Mouse (Mus musculus) gastrocnemius, postnatal 4 days (tissue): ENCODE measurements around the gene Mrpl41. TPM values are rescaled to one million over a fixed set of nuclear protein-coding genes. Genes with fewer than 3 reads are reported as not detected.
A peak's percentile ranks its signal among the peaks of the same experiment; 100 is the strongest.

Experiments used
- DNase-seq, 2 experiments: peaks; one replicate each; pipeline ENCODE4 v3.0.0; 2021 to 2022; ENCODE audit warnings: low spot score in 2 of 2, mixed read lengths in 2 of 2
- microRNA-seq: library from miRNA; unstranded; fragments of <30 nt; microRNA quantifications from one replicate; pipeline ENCODE4 v1.2.0, GENCODE M21; 2021
- total RNA-seq, 2 experiments: library from RNA; stranded (reverse); gene quantifications; 2 replicates each; pipeline ENCODE4 v1.2.3; 2021

Gene Mrpl41
- total RNA-seq, 2 experiments from 2014 or later, result 56.1 to 59.4 TPM

DNA sequence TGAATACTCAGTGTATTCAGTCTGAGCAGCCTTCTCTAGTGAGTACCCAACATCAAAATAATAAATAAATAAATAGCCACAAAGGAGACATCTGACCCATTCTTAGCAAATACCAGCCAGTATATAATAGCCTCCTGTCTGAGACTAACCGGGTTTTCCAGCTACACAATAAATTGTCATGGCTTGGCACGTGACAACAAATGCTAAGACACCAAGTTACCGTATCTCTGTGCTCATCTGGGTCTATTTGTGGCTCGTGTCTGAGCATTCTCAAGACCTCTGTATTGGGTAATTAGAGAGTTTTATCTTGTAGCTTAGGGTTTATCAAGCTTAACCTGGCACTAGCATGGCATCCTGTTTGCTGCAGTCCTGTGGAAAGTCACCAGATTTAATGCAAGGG lies 32.8 kb downstream of the Mrpl41 start:
- no peak for DNase-seq

DNA sequence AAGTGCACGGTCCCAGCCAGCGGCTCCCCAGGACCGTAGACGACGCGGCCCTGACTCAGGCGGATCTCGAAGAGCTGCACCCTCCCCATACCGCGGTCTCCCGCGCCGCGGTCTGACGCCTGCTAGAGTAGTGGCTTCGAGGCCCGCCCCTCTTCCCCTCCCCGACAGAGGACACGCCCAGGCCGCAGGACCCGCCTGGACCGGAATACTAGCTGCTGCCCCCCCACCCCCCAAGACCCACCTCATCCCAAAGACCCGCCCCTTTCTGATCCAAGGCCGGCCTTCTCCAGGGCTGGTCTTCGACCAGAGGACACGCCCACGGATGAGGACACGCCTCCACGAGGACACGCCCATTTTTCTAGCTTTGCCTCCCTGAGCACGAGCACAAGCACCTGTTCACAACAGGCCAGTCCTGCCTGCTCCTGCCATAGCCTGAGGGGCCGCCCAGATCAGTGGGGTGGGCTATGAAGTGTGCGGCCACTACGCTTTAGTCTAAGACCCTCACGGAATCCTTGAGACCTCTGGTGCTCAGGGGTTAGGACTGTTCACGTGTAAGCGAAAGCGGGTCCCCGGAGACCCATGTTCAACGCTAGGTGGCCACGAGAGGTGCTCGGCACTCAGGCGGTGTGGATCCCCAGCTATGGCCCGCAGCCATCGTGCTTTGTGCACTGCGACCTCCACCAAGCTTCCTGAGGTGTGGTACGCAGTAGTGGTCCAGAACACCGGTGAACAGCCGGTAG lies 39.7 kb downstream of the Mrpl41 start, which contains the start of gene Arrdc1:
TSS of gene Arrdc1 (minus strand) at position 196 of the 740 bp plus-strand sequence.
- peak; percentile 76 to 86 for DNase-seq

DNA sequence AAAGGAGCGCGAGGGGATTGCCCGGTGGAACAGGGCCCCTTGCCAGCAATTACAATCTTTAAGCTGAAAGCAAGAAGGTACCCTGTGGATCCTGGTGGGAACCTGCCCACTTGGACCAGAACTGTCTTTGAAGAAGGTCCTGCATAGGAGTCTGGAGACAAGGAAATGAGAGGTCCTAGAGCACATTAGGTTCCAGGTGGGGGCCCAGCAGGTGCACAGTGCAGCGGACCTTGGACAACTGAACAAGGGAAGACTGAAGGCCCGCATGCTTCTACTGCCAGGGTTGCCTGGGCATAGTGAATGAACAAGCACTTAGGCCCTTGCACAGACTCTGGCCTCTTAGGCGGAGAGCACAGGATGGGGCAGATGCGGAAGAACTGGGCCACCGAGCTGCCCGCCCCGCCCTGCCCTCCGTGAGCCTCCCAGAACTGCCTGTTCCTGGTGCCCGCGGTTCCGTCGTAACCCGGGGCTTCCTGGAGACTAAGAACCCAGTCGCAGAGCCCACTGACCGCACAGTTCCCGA lies 40.4 kb downstream of the Mrpl41 start:
- peak in 1 of 2 experiments; percentile 15 for DNase-seq

DNA sequence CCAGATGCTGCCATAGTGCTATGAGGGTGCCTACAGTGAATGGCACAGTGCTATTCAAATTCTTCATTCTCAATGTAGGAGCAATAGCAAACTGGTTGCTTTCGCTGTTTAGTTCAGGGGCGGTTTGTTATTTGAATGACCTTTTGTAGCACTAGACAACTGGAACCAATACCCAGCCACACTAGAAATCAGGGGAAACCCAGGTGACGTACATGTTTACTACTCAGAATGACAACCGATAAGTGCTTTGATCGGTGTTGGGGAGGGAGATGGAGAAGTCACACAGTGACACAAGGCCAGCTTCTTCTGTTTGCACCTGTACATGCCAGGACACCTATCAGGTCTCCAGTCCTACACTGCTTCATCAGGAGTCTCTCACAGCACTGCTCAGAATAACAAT lies 45.3 kb downstream of the Mrpl41 start:
- no peak for DNase-seq

DNA sequence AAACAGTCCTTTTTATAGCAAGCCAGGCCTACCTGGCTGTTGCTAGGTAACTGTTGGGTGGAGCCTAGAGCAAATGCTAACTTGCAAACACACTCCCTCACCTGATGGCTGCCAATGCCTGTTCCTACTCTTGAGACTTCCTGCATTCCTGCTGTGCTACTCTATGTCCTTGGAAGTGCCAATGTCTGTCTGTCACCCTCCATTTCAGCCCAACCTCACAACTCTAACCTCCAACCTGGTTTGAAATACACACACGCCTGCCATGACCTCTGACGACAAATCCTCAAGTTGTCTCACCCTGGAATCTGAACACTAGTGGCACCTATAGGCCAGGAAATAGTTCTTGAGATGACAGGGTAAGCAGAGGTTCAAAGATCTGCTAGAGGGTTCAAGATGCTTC lies 45.8 kb downstream of the Mrpl41 start:
- DNase-seq, result no peak

DNA sequence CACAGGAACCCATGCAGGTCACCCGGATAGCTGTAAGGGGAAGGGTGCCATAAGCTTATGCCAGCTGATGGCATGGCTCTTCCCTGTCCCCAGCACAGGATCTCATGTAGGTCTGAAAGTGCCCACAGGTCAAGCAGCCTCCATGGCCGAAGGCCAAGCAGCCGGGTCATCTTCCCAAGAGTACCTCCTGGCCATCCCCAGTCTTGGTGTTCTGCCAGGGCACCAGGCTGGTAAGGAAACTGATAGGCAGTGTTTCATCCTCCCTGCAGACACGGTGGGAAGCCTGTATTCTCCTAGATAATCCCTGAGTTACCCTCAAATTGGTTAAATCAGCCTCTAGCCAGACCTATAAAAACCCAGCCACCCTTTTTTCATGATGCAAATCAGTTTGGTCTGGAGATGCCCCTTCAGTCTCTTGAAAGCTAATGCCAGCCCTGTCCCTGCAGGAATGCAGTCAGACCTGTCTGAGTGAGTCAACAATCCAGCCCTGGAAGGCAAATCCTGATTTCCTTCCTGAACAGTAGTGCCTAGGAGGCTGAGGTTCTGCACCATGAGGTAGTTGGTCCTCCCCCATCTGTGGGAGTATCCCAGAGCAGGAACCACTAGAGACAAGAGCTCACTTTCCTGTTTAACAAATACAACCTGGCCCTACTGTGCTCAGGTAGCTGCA lies 47.0 kb downstream of the Mrpl41 start:
- DNase-seq, result no peak

DNA sequence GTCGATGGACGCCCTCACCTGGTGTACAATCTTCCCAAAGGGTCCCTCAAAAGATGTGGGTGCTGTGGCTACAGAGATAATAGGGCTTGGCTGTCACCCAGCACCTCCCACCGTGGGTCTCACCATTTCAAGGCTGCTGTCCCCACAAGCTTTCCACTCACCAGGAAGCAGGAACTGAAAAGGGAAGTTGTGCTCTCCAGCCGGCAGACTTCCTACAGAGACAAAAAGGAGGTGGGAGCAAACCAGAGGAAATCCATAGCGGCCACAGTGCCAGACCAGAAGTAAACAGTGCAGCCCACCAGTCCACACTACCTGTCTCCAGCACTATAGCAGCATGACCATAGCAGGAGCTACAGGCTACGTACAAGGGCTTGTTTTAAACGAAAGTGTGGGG lies 47.9 kb downstream of the Mrpl41 start:
- no peak for DNase-seq

DNA sequence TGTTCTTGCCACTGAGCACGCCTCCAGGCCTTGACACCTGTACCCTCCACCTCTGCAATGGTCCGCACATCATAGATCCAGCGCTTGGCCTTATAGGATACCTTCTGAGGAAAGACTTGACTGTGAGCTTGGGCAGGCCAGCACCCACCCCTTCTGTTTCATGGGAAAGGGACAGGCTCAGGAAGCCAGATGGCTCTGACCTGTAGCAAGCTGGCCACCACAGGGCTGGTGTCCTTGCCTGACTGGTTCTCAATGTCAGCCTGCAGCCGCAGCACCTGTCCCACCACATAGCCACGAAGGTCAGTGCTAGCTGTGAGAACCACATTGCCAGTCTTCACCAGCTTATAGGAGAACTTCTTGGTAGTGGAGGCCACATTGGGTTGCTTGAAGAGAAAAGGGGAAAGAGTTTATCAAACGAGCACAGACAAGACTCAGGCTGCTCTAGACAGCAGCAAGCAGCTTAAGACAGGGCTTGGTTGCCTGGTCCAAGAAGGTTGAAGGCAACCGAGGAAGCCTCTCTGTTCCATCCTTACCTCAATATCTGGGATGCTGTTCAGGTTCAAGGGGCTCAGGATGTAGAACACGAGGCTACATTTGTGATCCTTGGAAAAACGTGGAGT lies 48.4 kb downstream of the Mrpl41 start:
- DNase-seq, result no peak

DNA sequence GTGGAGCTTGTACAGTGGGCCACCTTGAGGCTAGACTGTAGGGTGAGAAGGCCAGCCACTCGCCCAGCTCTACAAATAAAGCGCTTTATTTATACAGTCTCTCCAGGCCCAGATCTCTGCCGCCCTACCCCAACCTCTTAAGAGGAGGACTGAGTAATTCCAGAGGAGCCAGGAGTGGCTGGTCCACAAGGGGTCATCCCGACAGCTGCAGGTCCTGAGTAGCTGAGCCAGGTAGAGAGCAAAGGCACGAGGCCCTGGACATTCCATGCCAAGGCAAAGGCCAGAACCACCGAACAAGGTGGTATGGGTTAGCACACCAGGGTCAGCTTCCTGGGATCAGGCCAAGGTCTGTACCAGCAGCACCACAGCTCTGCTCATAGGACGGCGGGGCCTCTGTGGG lies 49.6 kb downstream of the Mrpl41 start:
- DNase-seq, result no peak

Small RNAs within 50 kb of the gene (microRNA-seq; reads per million reads assigned to microRNA genes)
- not detected for gene Gm22875

Other genes with a start within 250 kb of the Mrpl41 start
- gene Cacna1b, start 211.9 kb downstream of the Mrpl41 start, total RNA-seq, result under 1 TPM; 0.23 to 0.27 TPM
- gene Ehmt1, start 55.5 kb downstream of the Mrpl41 start, total RNA-seq, result 10 to 100 TPM; 65.2 to 72.5 TPM
- gene Arrdc1, start 39.8 kb downstream of the Mrpl41 start, total RNA-seq, result 10 to 100 TPM; 15.0 to 17.5 TPM
- 10 to 100 TPM; 23.9 to 25.9 TPM for gene Zmynd19, start 25.3 kb downstream of the Mrpl41 start, total RNA-seq
- gene Dph7, start 12.7 kb downstream of the Mrpl41 start, total RNA-seq, result 10 to 100 TPM in 1 of 2 experiments, 1 to 10 TPM in 1; 8.3 to 10.6 TPM
- gene Pnpla7, start 935 bp upstream of the Mrpl41 start, total RNA-seq, result 10 to 100 TPM; 17.3 to 23.2 TPM
- gene Nsmf, start 79.3 kb upstream of the Mrpl41 start, total RNA-seq, result 10 to 100 TPM; 43.1 to 47.7 TPM
- not detected for gene Entpd8, start 105.2 kb upstream of the Mrpl41 start, total RNA-seq
- gene Noxa1, start 120.1 kb upstream of the Mrpl41 start, total RNA-seq, result not detected
- gene Nrarp, start 205.7 kb upstream of the Mrpl41 start, total RNA-seq, result 10 to 100 TPM; 20.8 to 22.5 TPM
- gene Tor4a, start 221.8 kb upstream of the Mrpl41 start, total RNA-seq, result 1 to 10 TPM; 2.7 to 2.9 TPM
- gene Nelfb, start 236.4 kb upstream of the Mrpl41 start, total RNA-seq, result 10 to 100 TPM; 43.4 to 47.7 TPM
- gene Stpg3, start 239.5 kb upstream of the Mrpl41 start, total RNA-seq, result not detected
- under 1 TPM in 1 of 2 experiments, not detected in 1; 0.25 TPM for gene Fam166a, start 243.6 kb upstream of the Mrpl41 start, total RNA-seq
- gene Tubb4b, start 249.6 kb upstream of the Mrpl41 start, total RNA-seq, result 100 to 1,000 TPM; 360 to 390 TPM